8 mouse cellular contexts compared by ENCODE assay signal in genomic region chr8:119394524-119395026, GRCm38 (mm10). TPM values are rescaled to one million over a fixed set of nuclear protein-coding genes. Genes with fewer than 3 reads are reported as not detected.
A peak's percentile ranks its signal among the peaks of the same experiment; 100 is the strongest.
DNase-seq lines count a peak whose midpoint lies in the region; ATAC-seq and TF ChIP-seq lines count a peak whose summit lies in the region.

TSS of gene Mlycd (plus strand) at chr8:119394878.

- DNase-seq in G1E (ENCODE audit: low spot score), result peak; percentile 99
- DNase-seq in cerebellum, adult 18-20 months, result peak; percentile 94
- DNase-seq in heart, postnatal 36 days, result peak; percentile 91 to 94
- DNase-seq in layer of hippocampus, adult 8-10 months (ENCODE audit: low spot score in 2 of 2), result peak; percentile 86 to 91
- DNase-seq in ovary, adult 18-20 months (ENCODE audit: low spot score), result peak; percentile 88
- DNase-seq in thymus, postnatal 0 days (ENCODE audit: low spot score), result peak; percentile 87

- H3K4me3 ChIP-seq in G1E (ENCODE audit: low read depth, low read length), result peak within 1 kb of the TSS; percentile 91
- peak within 1 kb of the TSS; percentile 88 for H3K4me3 ChIP-seq in forebrain, embryonic 16.5 days (replicated peaks; ENCODE audit: low read length)
- H3K4me3 ChIP-seq in lung, embryonic 15.5 days, result peak within 1 kb of the TSS; percentile 89

- peak within 1 kb of the TSS; percentile 85 for H3K27ac ChIP-seq in forebrain, embryonic 16.5 days (ENCODE audit: low read length)
- peak within 1 kb of the TSS; percentile 86 for H3K27ac ChIP-seq in lung, embryonic 15.5 days

- ATAC-seq in G1E (ENCODE audit: extremely low read depth, insufficient number of reproducible peaks, low FRiP score, poor library complexity, severe bottlenecking), result peak; percentile 88
- ATAC-seq in forebrain, embryonic 16.5 days, result peak; percentile 97
- peak; percentile 93 for ATAC-seq in lung, embryonic 15.5 days (ENCODE audit: borderline replicate concordance, extremely low read depth, low FRiP score, low TSS enrichment)

- WGBS in forebrain, embryonic 16.5 days, result 1% methylated on average over 41 of the region's 44 CpGs
- 2% methylated on average over 44 of the region's 44 CpGs for WGBS in lung, embryonic 15.5 days

- H3K36me3 ChIP-seq in G1E (replicated peaks), result peaks cover 35% of the 10 kb centered on the region
- H3K36me3 ChIP-seq in forebrain, embryonic 16.5 days (ENCODE audit: control insufficient read depth, insufficient read depth), result peaks cover 3% of the 10 kb centered on the region; the same call in 1 of the 2 replicates
- H3K36me3 ChIP-seq in lung, embryonic 15.5 days, result no peaks in the 10 kb centered on the region

- intact Hi-C loops in heart, postnatal 36 days (cut with DNase I), result no loop called here

- H3K4me2 ChIP-seq in forebrain, embryonic 16.5 days (ENCODE audit: low read length), result peak within 1 kb of the TSS; percentile 98
- peak within 1 kb of the TSS; percentile 99 for H3K4me2 ChIP-seq in lung, embryonic 15.5 days

- peak within 1 kb of the TSS; percentile 92 for H3K9ac ChIP-seq in forebrain, embryonic 16.5 days (replicated peaks; ENCODE audit: low read depth, low read length)
- peak within 1 kb of the TSS; percentile 85 for H3K9ac ChIP-seq in lung, embryonic 15.5 days

- H3K9me3 ChIP-seq in G1E (replicated peaks), result no peaks in the 10 kb centered on the region
- H3K9me3 ChIP-seq in forebrain, embryonic 16.5 days (ENCODE audit: control insufficient read depth, low read length), result no peaks in the 10 kb centered on the region
- no peaks in the 10 kb centered on the region for H3K9me3 ChIP-seq in lung, embryonic 15.5 days

- TF ChIP-seq CTCF in G1E (IDR thresholded peaks at IDR 0.05; ENCODE audit: low read depth, low read length), result no peak

- H3K27me3 ChIP-seq in G1E (ENCODE audit: insufficient read depth, low read length), result no peaks in the 10 kb centered on the region
- no peaks in the 10 kb centered on the region for H3K27me3 ChIP-seq in forebrain, embryonic 16.5 days (replicated peaks; ENCODE audit: control insufficient read depth, insufficient read depth, low read length)
- no peaks in the 10 kb centered on the region for H3K27me3 ChIP-seq in lung, embryonic 15.5 days

- peaks cover 22% of the 10 kb centered on the region for H3K4me1 ChIP-seq in G1E (ENCODE audit: insufficient read depth, low read depth, low read length)
- H3K4me1 ChIP-seq in forebrain, embryonic 16.5 days (replicated peaks; ENCODE audit: control insufficient read depth, insufficient read depth, low read length), result peaks cover 16% of the 10 kb centered on the region
- peaks cover 11% of the 10 kb centered on the region for H3K4me1 ChIP-seq in lung, embryonic 15.5 days

RNA-seq across cellular contexts. Expression of gene Mlycd, which starts in this region (rescaled TPM):
- 4.1 and 7.7 TPM in 2 replicates for total RNA-seq in G1E (2014; fragmentation: Nextera tagmentation)
- 10.5 and 14.8 TPM in 2 replicates for total RNA-seq in G1E (2017)
- polyA plus RNA-seq in G1E (2012), result 16.7 and 20.1 TPM in 2 replicates
- 13.0 and 13.9 TPM in 2 replicates for polyA plus RNA-seq in forebrain, embryonic 16.5 days (2015; fragmentation: Nextera tagmentation; extraction: Ambion mirVana)
- total RNA-seq in heart, postnatal 36 days (2021), result 100 to 1,000 TPM; 124 to 152 TPM
- total RNA-seq in layer of hippocampus, adult 8-10 months (2022), result 10 to 100 TPM; 26.3 to 28.5 (median 27.2) TPM
- polyA plus RNA-seq in lung, embryonic 15.5 days (2015; fragmentation: Nextera tagmentation; extraction: Ambion mirVana), result 14.8 and 15.8 TPM in 2 replicates
- 11.6 and 13.4 TPM in 2 replicates for polyA plus RNA-seq in thymus, postnatal 0 days (2015; fragmentation: Nextera tagmentation; extraction: Ambion mirVana)

Comparison
In these comparisons a context has a peak if more than half of its experiments do, and no peak if none do; other contexts are left out.
1. Peak in every context shown above with its lines: DNase-seq, ATAC-seq, H3K4me3 ChIP-seq and H3K27ac ChIP-seq.
2. RNA of gene Mlycd (total RNA-seq): 124 to 152 TPM in heart, postnatal 36 days; 26.3 to 28.5 TPM in layer of hippocampus, adult 8-10 months and 4.1 to 14.8 TPM in G1E; every median in the first group is over 4 times any median in the second.